Mouse (Mus musculus) layer of hippocampus, adult 11-12 months (tissue): Measurements from ENCODE around the gene Tbc1d13.
"Not testable (repeated sequence)": the region's sequence is repeated elsewhere in the genome, so short reads cannot be mapped to it uniquely, and the experiment has no call there.

Experiments used
- DNase-seq: peaks from one replicate; pipeline ENCODE4 v3.0.0; 2022; ENCODE audit warnings: low spot score

Tbc1d13 gene

DNA sequence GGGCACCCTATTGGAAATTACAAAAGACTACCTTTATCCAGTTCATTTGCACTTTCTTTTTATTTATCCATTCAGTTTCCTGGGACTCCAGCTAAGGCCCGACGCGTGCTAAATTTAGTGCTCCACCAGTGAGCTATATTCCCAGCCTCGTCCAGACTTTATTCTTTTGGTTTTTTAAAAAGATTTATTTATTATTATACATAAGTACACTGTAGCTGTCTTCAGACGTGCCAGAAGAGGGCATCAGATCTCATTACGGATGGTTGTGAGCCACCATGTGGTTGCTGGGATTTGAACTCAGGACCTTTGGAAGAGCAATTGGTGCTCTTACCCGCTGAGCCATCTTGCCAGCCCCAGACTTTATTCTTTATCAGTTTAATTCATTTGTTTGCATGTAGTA, 45.2 kb downstream of the Tbc1d13 start:
- DNase-seq = not testable (repeated sequence)

DNA sequence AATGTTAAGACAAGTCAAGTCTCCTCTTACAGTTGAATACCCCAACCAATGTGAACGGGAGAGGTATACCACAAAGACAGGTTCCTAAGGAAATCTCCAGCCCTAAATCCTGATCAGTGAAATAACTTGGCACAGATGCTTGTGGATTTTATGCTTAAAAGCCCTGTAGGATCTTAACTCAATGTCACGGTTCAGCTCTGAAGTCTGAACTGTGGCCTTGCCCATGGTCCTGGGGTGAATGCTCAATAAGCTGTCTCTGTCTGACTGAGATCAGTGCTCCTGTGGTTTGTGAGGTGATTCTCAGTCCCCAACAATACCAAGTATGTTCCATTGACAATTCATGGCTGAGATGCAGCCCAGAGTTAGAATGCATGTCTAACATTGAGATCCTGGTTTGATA, 48.9 kb downstream of the Tbc1d13 start:
- DNase-seq = no peak

DNA sequence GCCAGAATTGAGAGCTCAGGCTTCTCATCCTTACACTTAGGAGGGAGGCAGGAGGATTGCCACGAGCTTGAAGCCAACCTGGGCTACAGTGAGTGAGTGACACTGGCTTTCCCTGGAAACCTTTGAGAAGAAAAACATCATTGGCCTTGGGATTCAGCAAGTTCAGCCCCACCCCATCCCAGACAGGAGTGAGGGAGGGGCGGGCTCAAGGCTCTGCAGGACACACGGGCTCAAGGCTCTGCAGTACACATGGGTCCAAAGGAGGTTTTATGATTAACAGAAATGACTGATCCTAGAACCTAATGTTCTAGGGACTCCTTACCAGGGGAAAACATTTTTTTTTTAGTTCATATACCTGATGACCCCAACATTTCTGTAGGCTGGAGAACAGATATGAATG, 50.2 kb downstream of the Tbc1d13 start:
- DNase-seq = no peak

DNA sequence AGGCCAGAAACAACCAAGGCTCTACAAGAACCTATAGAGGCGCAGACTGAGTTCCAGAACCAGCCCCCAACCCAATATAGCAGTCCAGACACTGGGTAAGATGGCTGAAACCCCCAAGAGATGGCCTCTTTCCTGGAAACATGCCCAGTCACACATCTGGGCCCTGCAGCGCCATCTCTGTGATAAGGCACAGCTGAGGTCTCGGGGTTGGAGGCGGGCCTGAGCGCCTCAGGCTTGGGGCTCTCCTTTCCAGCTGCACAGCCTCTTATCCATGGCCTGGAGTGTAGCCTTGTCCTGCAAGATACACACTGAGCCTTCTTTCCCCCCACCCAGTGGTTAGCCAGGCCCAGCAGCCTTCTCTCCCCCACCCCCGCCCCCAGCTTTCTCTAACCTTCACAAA, 51.7 kb downstream of the Tbc1d13 start:
- no peak for DNase-seq

DNA sequence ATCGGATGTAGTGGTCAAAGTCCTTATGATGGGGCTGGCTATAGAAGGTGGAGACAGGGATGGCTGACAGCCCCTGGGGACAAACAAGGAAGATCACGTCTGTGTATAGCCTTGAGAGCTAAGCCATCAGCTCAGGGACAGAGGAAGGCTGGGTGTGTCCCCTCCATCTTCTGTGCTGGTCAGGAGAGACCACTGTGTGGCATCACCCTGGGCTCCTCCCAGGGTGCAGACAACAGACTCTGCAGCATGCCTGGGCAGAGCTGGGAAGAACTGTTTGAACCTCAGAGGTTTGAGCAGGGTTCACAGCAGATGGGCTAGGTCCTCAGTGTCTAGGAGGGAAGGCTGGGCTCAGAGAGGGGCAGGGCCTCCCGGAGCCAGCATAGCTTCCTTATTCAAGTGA, 52.1 kb downstream of the Tbc1d13 start:
- DNase-seq = no peak

DNA sequence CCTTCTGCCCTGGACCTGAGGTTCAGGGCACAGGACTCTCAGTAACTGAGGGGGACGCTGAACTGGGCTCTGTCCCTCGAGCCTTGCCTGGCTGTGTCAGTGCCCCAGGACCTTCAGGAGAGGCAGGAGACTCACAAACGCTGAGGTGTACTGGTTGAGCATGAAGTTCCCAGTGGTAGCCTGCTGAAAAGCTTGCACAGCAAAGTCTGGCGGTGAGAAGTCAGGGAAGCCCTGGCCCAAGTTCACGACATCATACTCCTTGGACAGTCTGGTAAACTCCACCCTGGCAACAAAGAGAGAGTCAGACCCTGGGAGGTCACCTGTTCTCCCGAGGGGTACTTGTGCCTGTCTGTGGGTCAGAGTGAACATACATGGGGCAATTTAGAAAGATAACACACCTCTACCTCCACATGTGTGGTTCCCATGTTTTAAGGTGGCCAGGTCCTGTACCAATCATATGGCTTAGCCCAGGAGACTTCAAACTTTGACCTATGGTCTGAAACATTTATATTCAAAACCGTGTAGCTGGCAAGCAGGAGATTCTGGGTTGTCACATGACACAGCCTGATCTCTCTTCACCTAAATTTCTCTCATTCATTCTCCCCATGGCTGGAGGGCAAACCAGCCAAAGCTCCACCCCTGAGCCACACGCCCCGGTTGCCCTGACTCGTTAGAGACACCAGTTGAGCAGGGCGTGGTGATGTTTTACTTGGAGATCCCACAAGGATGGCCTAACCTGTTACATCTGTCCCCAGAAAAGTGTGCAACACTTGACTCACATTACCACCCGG, 58.4 kb downstream of the Tbc1d13 start:
- DNase-seq = no peak

DNA sequence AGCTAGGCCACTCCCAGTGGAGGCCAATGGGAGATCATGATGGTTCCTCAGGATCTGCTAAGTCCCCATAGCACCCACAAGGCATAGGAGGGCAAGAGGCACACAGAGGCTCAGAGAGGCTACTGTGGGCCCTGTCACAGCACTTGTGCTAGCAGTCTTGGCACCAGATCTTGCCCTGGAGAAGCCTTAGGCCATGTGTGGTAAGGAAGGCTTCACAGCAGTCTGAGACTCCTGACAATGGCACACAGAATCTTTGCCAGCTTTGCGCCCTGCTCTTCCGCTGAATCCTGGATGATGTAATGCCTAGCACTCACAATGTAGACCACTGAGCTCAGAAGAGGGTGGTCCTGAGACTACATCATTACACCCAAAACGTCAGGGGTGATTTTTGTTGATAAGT, 61.1 kb downstream of the Tbc1d13 start:
- no peak for DNase-seq

DNA sequence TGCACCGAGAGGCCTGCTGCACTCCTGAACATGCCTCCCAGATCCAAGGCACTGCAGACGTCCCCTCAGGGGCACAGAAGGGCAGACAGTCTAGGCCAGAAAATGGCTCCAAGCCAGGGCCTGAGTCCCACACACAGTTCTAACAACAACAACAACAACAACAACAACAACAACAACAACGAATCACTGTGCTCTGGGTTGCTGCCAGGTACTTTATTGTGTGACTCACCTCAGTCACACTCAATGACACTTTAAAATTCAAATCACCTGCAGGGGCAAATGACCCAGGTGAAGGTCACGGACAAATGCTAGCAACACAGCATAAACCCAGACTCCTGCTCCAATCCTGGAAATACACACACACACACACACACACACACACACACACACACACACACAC, 64.5 kb downstream of the Tbc1d13 start:
- DNase-seq = no peak

DNA sequence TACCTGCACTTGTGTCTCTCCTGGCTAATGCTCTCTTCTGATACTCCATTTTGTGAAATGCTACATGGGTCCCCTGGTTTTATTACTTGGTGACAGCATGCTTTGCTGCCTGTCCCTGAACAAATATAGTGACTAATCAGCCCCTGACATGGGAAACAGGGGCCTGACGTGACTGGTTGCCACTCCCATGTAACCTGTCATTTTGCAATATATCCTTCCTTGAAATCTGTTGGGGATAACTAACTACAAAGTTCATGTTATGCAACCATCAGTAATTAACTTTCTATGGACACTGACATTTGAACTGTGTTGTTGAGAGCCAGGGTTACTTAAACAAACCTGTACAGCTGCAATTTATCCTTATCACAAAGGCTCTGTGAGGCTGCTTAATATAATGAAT, 66.4 kb downstream of the Tbc1d13 start:
- DNase-seq = no peak

DNA sequence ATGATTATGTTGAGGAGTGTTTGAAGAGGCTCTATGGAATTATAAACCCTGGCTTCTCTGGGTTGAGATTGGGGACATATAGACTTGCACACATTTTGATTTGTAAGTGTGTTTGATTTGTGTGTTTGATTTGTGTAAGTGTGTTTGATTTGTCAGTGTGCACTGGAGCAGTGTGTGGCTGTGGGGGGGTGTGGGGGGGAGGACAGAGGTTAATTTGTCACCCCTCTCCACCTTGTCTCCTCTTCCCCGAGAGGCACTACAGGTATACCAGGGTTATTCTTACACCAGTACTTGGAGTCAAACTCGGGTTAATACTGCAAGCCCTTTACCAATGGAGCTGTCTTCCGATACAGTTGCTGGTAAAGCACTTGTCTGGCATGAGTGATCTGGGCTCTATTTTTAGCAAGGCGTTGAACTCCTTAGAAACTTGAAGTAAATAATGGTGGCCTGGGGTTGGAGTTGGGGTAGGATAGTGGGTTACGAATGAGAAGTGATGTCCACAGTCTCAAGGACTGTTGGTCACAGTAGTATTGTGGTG, 66.9 kb downstream of the Tbc1d13 start:
- no peak for DNase-seq
